Mouse (Mus musculus) midbrain, postnatal 0 days (tissue): ENCODE results near the gene Gm26620. TPM values are rescaled to one million over a fixed set of nuclear protein-coding genes. Genes with fewer than 3 reads are reported as not detected.

Experiments
- ATAC-seq: fragments of 200-750 bp; cut with Nextera tagmentation; 2 replicates; pipeline ENCODE4 v1.8.0; 2017; ENCODE audit warnings: moderate number of reproducible peaks, mild to moderate bottlenecking, moderate TSS enrichment, moderate library complexity; ENCODE audit not compliant: low FRiP score
- DNase-seq: peaks from one replicate; pipeline ENCODE4 v3.0.0-alpha.2; 2015; ENCODE audit warnings: low spot score
- H3K27ac ChIP-seq: fragments of 300-500 bp; sonication (generic); 2 replicates; pipeline ENCODE4 v1.5.1; 2014; ENCODE audit warnings: low read depth, mild to moderate bottlenecking, low read length, mixed read lengths
- H3K27me3 ChIP-seq: fragments of 300-500 bp; sonication (generic); 2 replicates; pipeline ENCODE4 v1.6.1; 2014; ENCODE audit warnings: low read length, control low read depth, mixed read lengths; ENCODE audit not compliant: insufficient read depth
- H3K36me3 ChIP-seq: fragments of 300-500 bp; sonication (generic); 2 replicates; pipeline ENCODE4 v1.6.1; 2014; ENCODE audit warnings: low read length, control low read depth, mixed read lengths; ENCODE audit not compliant: insufficient read depth
- H3K4me1 ChIP-seq: fragments of 300-500 bp; sonication (generic); 2 replicates; pipeline ENCODE4 v1.6.1; 2014; ENCODE audit warnings: mild to moderate bottlenecking, control low read depth, antibody characterized with exemption, low read length, mixed read lengths; ENCODE audit not compliant: insufficient read depth
- H3K4me2 ChIP-seq: fragments of 300-500 bp; sonication (generic); 2 replicates; pipeline ENCODE4 v1.6.1; 2014; ENCODE audit warnings: low read depth, mild to moderate bottlenecking, low read length, mixed read lengths; ENCODE audit not compliant: poor library complexity, severe bottlenecking
- H3K4me3 ChIP-seq: fragments of 300-500 bp; sonication (generic); 2 replicates; pipeline ENCODE4 v1.5.1; 2014; ENCODE audit warnings: low read depth, mild to moderate bottlenecking, low read length, moderate library complexity
- H3K9ac ChIP-seq: fragments of 300-500 bp; sonication (generic); replicated peaks from 2 replicates; pipeline ENCODE4 v1.6.1; 2014; ENCODE audit warnings: mild to moderate bottlenecking, low read length, moderate library complexity, mixed read lengths; ENCODE audit not compliant: poor library complexity, severe bottlenecking
- H3K9me3 ChIP-seq: fragments of 300-500 bp; sonication (generic); 2 replicates; pipeline ENCODE4 v1.6.1; 2016; ENCODE audit warnings: low read length, control low read depth
- CTCF ChIP-seq: IDR thresholded peaks from 2 replicates; pipeline ENCODE4 v1.5.1; 2016; ENCODE audit warnings: antibody characterized with exemption, mild to moderate bottlenecking
- WGBS: fragments of 180-500 bp; shearing (Covaris S2); extraction: QIAGEN DNeasy Blood & Tissue Kit; methylation state at CpG from one replicate; pipeline ENCODE4 v1.1.7; 2014; 5-methylcytosine and 5-hydroxymethylcytosine counted together
- polyA plus RNA-seq: library from polyadenylated mRNA; unstranded; fragments of >200 nt; fragmentation: Nextera tagmentation; extraction: Ambion mirVana; gene quantifications from 2 replicates; pipeline ENCODE4 v1.2.1, GENCODE M21; 2015
- total RNA-seq: library from RNA; depleted of rRNA; stranded (reverse); fragments of >200 nt; gene quantifications from 2 replicates; pipeline ENCODE4 v1.2.3, GENCODE M21; 2014

Gene Gm26620
- total and polyA plus RNA-seq, 2 experiments from 2014 or later = 0.77 to 1.6 TPM

GRCm38 (mm10) chr1:170850637-170851624 is 33.9 kb upstream of the Gm26620 start:
- DNase-seq (no peak), ATAC-seq (no peak)
- TF ChIP-seq CTCF = no peak
- Histone ChIP-seq H3K9me3 (no peaks in the 10 kb centered on the region), H3K27ac (no peak overlapping the region), H3K4me1 (no peaks in the 10 kb centered on the region), H3K4me3 (no peak overlapping the region), H3K9ac (no peak overlapping the region), H3K36me3 (peaks cover 19% of the 10 kb centered on the region; the same call in 1 of the 2 replicates), H3K27me3 (no peaks in the 10 kb centered on the region), H3K4me2 (no peak overlapping the region)
- 93% methylated on average over 23 of the region's 23 CpGs for WGBS

- no peak overlapping the region for H3K4me2 ChIP-seq
- no peak overlapping the region for H3K27ac ChIP-seq
- 0 out of 2 replicates have a peak, but pooled peaks cover 11% of the 10 kb centered on the region for H3K36me3 ChIP-seq
- WGBS = 100% methylated on average over 3 of the region's 3 CpGs
- DNase-seq = no peak
- H3K4me1 ChIP-seq = no peaks in the 10 kb centered on the region
- ATAC-seq = no peak
- H3K9me3 ChIP-seq = no peaks in the 10 kb centered on the region
- H3K9ac ChIP-seq = no peak overlapping the region
- H3K4me3 ChIP-seq = no peak overlapping the region
- TF ChIP-seq CTCF = no peak
- no peaks in the 10 kb centered on the region for H3K27me3 ChIP-seq
Measured at GRCm38 (mm10) chr1:170853604-170854003, 31.3 kb upstream of the Gm26620 start.

GRCm38 (mm10) chr1:170855056-170855760 is 29.7 kb upstream of the Gm26620 start:
- H3K36me3 ChIP-seq = 0 out of 2 replicates have a peak, but pooled peaks cover 4% of the 10 kb centered on the region
- 90% methylated on average over 13 of the region's 13 CpGs for WGBS
- TF ChIP-seq CTCF = no peak
- no peak overlapping the region for H3K9ac ChIP-seq
- no peak overlapping the region for H3K4me3 ChIP-seq
- no peaks in the 10 kb centered on the region for H3K27me3 ChIP-seq
- no peaks in the 10 kb centered on the region for H3K4me1 ChIP-seq
- H3K9me3 ChIP-seq = no peaks in the 10 kb centered on the region
- no peak overlapping the region for H3K4me2 ChIP-seq
- no peak for DNase-seq
- no peak for ATAC-seq
- no peak overlapping the region for H3K27ac ChIP-seq

- TF ChIP-seq CTCF = no peak
- WGBS = 93% methylated on average over 2 of the region's 2 CpGs
- H3K4me1 ChIP-seq = no peaks in the 10 kb centered on the region
- no peak for ATAC-seq
- no peaks in the 10 kb centered on the region for H3K27me3 ChIP-seq
- no peak overlapping the region for H3K4me2 ChIP-seq
- no peak overlapping the region for H3K27ac ChIP-seq
- H3K36me3 ChIP-seq = 0 out of 2 replicates have a peak, but pooled peaks cover 4% of the 10 kb centered on the region
- H3K9ac ChIP-seq = no peak overlapping the region
- no peak overlapping the region for H3K4me3 ChIP-seq
- no peaks in the 10 kb centered on the region for H3K9me3 ChIP-seq
- DNase-seq = no peak
Measured at GRCm38 (mm10) chr1:170857369-170857768, 27.5 kb upstream of the Gm26620 start.

GRCm38 (mm10) chr1:170858872-170859271 is 26.0 kb upstream of the Gm26620 start:
- H3K4me1 ChIP-seq = no peaks in the 10 kb centered on the region
- H3K27me3 ChIP-seq = no peaks in the 10 kb centered on the region
- H3K4me3 ChIP-seq = no peak overlapping the region
- no peak overlapping the region for H3K27ac ChIP-seq
- DNase-seq (no peak), ATAC-seq (no peak)
- TF ChIP-seq CTCF = no peak
- H3K9ac ChIP-seq = no peak overlapping the region
- no peaks in the 10 kb centered on the region for H3K9me3 ChIP-seq
- WGBS = 85% methylated on average over 1 of the region's 2 CpGs
- no peak overlapping the region for H3K4me2 ChIP-seq
- no peaks in the 10 kb centered on the region for H3K36me3 ChIP-seq
